Mouse (Mus musculus) ovary, postnatal 14 days (tissue): Measurements from ENCODE around the gene Anapc5.

Experiments
- DNase-seq: peaks from one replicate; pipeline ENCODE4 v3.0.0; 2022; ENCODE audit warnings: low spot score

Anapc5 gene

GRCm38 (mm10) chr5:122820777-122821523, at the start of gene Anapc5:
Gene Anapc5 (minus strand): TSS chr5:122821339.
- peak; percentile 84 for DNase-seq

- no peak for DNase-seq
Measured at GRCm38 (mm10) chr5:122863053-122863452, 41.9 kb upstream of the Anapc5 start.

GRCm38 (mm10) chr5:122855858-122856257, 34.7 kb upstream of the Anapc5 start:
- DNase-seq, result no peak

GRCm38 (mm10) chr5:122852611-122853010, 31.5 kb upstream of the Anapc5 start:
- no peak for DNase-seq

GRCm38 (mm10) chr5:122850319-122851002, 29.3 kb upstream of the Anapc5 start:
- peak; percentile 11 for DNase-seq

- DNase-seq, result peak; percentile 94
Measured at GRCm38 (mm10) chr5:122849521-122850318, 28.6 kb upstream of the Anapc5 start, which contains the start of gene Rnf34. Gene Rnf34 (plus strand): TSS chr5:122850048.

GRCm38 (mm10) chr5:122843799-122844198, 22.7 kb upstream of the Anapc5 start:
- no peak for DNase-seq

- DNase-seq, result no peak
Measured at GRCm38 (mm10) chr5:122841126-122841525, 20.0 kb upstream of the Anapc5 start.

GRCm38 (mm10) chr5:122832996-122833395, 11.9 kb upstream of the Anapc5 start:
- no peak for DNase-seq

GRCm38 (mm10) chr5:122832536-122832935, 11.4 kb upstream of the Anapc5 start:
- no peak for DNase-seq

GRCm38 (mm10) chr5:122825099-122825498, 4.0 kb upstream of the Anapc5 start:
- DNase-seq, result no peak

- no peak for DNase-seq
Measured at GRCm38 (mm10) chr5:122824450-122824849, 3.3 kb upstream of the Anapc5 start.

- no peak for DNase-seq
Measured at GRCm38 (mm10) chr5:122823976-122824375, 2.8 kb upstream of the Anapc5 start.

- DNase-seq, result no peak
Measured at GRCm38 (mm10) chr5:122822441-122822840, 1.3 kb upstream of the Anapc5 start.

GRCm38 (mm10) chr5:122821524-122821885, 366 bp upstream of the Anapc5 start:
- DNase-seq, result no peak

- no peak for DNase-seq
Measured at GRCm38 (mm10) chr5:122812699-122813098, 8.4 kb downstream of the Anapc5 start.

- DNase-seq, result no peak
Measured at GRCm38 (mm10) chr5:122811364-122812079, 9.6 kb downstream of the Anapc5 start.

GRCm38 (mm10) chr5:122805503-122805902, 15.6 kb downstream of the Anapc5 start:
- no peak for DNase-seq

GRCm38 (mm10) chr5:122802706-122803105, 18.4 kb downstream of the Anapc5 start:
- DNase-seq, result no peak

- DNase-seq, result no peak
Measured at GRCm38 (mm10) chr5:122801684-122802083, 19.5 kb downstream of the Anapc5 start.

GRCm38 (mm10) chr5:122800345-122801010, 20.7 kb downstream of the Anapc5 start:
- no peak for DNase-seq
